Mouse (Mus musculus): ENCODE results near the gene Ntn5.
A peak's percentile ranks its signal among the peaks of the same experiment; 100 is the strongest.
"Not testable (repeated sequence)": the region's sequence is repeated elsewhere in the genome, so short reads cannot be mapped to it uniquely, and the experiment has no call there.

Gene Ntn5

GRCm38 (mm10) chr7:45660746-45661478 is 22.9 kb upstream of the Ntn5 start:
- no peak for DNase-seq

- not testable (repeated sequence) for DNase-seq
These were observed 22.1 kb upstream of the Ntn5 start for GRCm38 (mm10) chr7:45661702-45662101.

- no peak for DNase-seq
These were observed 18.3 kb upstream of the Ntn5 start for GRCm38 (mm10) chr7:45665303-45666138.

- DNase-seq = no peak
These were observed 17.7 kb upstream of the Ntn5 start, which contains the start of gene Fut2 for GRCm38 (mm10) chr7:45666161-45666560. Fut2 (minus strand) TSS chr7:45666394.

GRCm38 (mm10) chr7:45667761-45668160 is 16.1 kb upstream of the Ntn5 start:
- DNase-seq = no peak

GRCm38 (mm10) chr7:45668921-45669320 is 14.9 kb upstream of the Ntn5 start:
- DNase-seq = no peak

GRCm38 (mm10) chr7:45677627-45678295 is 6.1 kb upstream of the Ntn5 start:
- no peak for DNase-seq

- no peak for DNase-seq
These were observed 5.3 kb upstream of the Ntn5 start for GRCm38 (mm10) chr7:45678513-45678912.

- DNase-seq = no peak
These were observed 3.7 kb upstream of the Ntn5 start for GRCm38 (mm10) chr7:45679966-45680621.

- no peak for DNase-seq
These were observed 2.6 kb upstream of the Ntn5 start for GRCm38 (mm10) chr7:45681046-45681736.

GRCm38 (mm10) chr7:45682144-45683126 is 1.4 kb upstream of the Ntn5 start:
- peak; percentile 90 for DNase-seq

- no peak for DNase-seq
These were observed 2.0 kb downstream of the Ntn5 start for GRCm38 (mm10) chr7:45685811-45686210.

- DNase-seq = no peak
These were observed 3.0 kb downstream of the Ntn5 start for GRCm38 (mm10) chr7:45686841-45687240.

GRCm38 (mm10) chr7:45689099-45689498 is 5.3 kb downstream of the Ntn5 start:
- no peak for DNase-seq

- DNase-seq = no peak
These were observed 6.0 kb downstream of the Ntn5 start for GRCm38 (mm10) chr7:45689800-45690199.

- no peak for DNase-seq
These were observed 8.5 kb downstream of the Ntn5 start for GRCm38 (mm10) chr7:45692364-45692763.

GRCm38 (mm10) chr7:45693921-45694591 is 10.2 kb downstream of the Ntn5 start, which contains the start of gene Sec1:
Sec1 (minus strand) TSS chr7:45694402.
- no peak for DNase-seq

- DNase-seq = peak; percentile 53
These were observed 11.3 kb downstream of the Ntn5 start for GRCm38 (mm10) chr7:45695098-45695497.

- no peak for DNase-seq
These were observed 14.1 kb downstream of the Ntn5 start for GRCm38 (mm10) chr7:45697894-45698293.

- DNase-seq = peak; percentile 42
These were observed 15.8 kb downstream of the Ntn5 start, which contains the start of gene Car11 for GRCm38 (mm10) chr7:45699523-45700141. Car11 (plus strand) TSS chr7:45699843.
